Mouse (Mus musculus) yolk sac, embryonic 10.5 days (tissue): ENCODE measurements around the gene Tmem30c.

Source experiments
- DNase-seq: peaks from one replicate; pipeline ENCODE4 v3.0.0-alpha.2; 2017; ENCODE audit warnings: low spot score

Gene Tmem30c

DNA sequence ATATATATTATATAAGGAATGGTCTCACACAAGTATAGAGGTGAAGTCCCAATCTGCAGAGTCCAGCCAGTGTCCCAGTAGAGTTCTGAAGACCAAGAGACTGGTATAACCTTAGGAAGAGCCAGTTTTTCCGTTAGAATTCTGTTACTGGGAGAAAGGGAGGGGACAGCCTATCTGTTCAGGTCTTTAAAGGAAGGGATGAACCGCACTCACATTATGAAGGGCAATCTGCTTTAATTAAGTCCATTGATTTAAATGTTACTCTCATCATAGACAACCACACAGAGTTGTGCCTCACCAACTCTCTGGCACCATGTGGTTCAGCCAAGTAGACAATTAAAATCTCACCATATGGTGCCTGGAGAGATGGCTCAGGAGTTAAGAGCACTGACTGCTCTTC lies at the start of gene Tmem30c:
TSS of gene Tmem30c (minus strand) at position 101 of the 400 bp plus-strand sequence.
- no peak for DNase-seq

GRCm38 (mm10) chr16:57340613-57340898 lies 47.9 kb upstream of the Tmem30c start:
- no peak for DNase-seq

- no peak for DNase-seq
Observed at GRCm38 (mm10) chr16:57339765-57340612, 47.3 kb upstream of the Tmem30c start.

- no peak for DNase-seq
Observed at GRCm38 (mm10) chr16:57336770-57337423, 44.2 kb upstream of the Tmem30c start.

GRCm38 (mm10) chr16:57332301-57332700 lies 39.6 kb upstream of the Tmem30c start:
- DNase-seq: no peak

- DNase-seq: no peak
Observed at GRCm38 (mm10) chr16:57330111-57330510, 37.4 kb upstream of the Tmem30c start.

GRCm38 (mm10) chr16:57329028-57329427 lies 36.4 kb upstream of the Tmem30c start:
- DNase-seq: no peak

- DNase-seq: no peak
Observed at GRCm38 (mm10) chr16:57326996-57327395, 34.3 kb upstream of the Tmem30c start.

DNA sequence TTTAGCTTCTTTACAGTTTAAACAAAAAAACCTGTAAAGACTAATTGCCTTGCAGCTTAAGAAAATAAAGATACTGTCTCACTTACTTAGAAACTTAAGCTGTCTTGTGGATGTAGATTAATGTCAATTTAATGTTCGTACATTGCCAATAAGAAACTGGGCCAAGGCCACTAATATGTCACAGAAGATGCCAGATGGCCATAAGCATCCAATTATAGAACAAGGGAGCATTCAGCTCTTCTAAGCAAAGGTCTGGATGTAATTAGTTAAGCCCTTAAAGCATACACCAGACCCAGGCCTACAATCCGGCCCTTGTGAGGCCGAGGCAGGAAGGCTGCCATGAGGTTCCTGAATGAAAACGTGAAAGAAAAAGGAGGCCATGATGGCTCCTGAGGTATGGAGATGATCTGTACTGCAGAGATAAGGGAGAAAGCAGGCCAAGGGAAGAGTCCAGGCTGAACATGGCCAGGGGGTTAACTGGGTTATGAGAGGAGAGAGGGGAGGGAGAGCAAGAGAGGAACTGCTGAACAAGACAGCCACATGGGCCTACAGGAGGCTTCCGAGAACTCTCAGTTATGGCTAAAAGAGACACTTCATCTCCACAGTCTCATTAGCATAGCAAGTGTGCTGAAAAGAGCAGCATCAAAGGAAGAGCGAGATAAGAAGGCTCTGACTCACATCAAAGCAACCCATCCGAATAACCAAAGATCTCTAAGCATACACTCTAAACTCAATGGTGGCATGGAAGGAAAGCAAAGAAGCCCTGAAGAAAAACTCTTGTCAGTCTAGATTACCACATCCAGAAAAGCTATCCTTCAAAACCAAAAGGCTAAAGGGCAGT lies 26.8 kb upstream of the Tmem30c start:
- DNase-seq: no peak

- DNase-seq: no peak
Observed at GRCm38 (mm10) chr16:57318637-57319125, 26.0 kb upstream of the Tmem30c start.

- no peak for DNase-seq
Observed at GRCm38 (mm10) chr16:57317882-57318636, 25.4 kb upstream of the Tmem30c start.

DNA sequence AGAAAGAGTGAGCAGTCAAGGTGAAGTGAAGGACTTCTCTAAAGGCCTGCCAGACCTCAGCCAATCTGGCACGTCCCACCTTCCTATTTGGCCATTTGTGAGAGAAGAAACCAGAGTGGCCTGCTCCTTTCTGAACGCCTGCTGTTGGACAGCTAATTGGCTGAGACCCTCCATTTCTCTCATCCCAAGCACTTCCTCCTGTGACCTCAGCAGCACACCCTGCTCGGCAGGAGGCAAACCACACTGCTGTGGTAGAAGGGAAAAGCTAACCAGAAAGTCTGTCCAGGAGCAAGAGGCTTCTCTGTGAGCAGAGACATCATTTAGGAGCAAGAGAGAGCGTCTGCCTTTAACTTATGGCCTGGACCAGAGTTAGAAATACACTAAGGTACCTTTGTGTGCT lies 24.5 kb upstream of the Tmem30c start:
- no peak for DNase-seq

GRCm38 (mm10) chr16:57315026-57315425 lies 22.4 kb upstream of the Tmem30c start:
- DNase-seq: no peak

GRCm38 (mm10) chr16:57314236-57314635 lies 21.6 kb upstream of the Tmem30c start:
- no peak for DNase-seq

DNA sequence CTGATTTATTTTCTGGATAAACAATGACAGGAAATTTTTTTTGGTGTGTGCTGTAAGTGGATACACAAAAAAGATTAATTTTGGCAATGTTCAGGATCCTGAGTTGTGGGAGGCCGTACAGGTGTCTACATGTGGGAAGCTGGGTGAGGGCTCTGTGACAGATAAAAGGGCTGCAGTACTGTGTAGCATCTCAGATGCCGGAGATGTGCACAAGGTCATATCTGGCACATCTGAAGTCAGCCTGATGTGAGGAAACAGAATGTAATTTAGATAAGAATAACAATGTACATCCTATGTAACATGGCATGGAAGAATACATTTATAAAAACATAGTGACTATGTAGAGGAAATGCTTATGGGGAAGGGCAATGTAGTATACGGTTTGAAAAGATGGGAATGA lies 20.8 kb upstream of the Tmem30c start:
- no peak for DNase-seq

DNA sequence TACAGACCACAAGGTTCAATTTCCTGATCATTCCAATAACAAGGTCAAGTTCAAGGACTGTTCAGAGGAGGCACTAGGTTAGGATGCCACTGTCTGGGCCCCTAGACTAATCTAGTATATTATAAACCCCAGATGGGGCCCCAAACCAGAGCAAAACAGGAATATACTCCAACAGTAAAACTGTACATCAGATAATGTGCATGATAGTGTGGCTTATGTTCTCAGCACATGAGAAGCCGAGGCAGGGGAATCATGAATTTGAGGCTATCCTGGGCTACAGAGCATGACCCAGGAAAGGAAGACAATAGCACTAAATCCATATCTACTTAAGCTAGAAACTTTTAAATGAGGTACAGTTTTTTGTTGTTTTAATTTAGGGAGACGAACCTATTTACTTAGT lies 19.5 kb upstream of the Tmem30c start:
- DNase-seq: no peak

DNA sequence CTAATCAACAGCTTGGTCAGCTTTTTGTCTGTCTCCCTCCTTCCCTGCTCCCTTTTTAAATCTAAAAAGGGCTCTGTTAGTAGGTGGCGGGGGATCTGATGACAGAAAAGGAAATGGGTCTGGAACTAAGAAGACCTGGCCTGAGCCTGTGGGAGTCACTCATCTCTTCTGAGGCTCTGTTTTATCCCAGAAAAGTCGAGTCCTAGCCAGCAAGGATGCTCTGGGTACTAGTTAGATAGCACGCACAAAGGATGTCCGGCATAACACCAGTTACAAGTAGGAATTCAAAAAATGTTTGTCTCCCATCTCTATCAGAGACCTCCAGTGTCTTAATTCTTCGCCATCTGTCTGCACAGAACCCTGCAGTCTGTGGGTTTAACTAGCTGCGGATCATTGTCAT lies 12.8 kb upstream of the Tmem30c start:
- no peak for DNase-seq

GRCm38 (mm10) chr16:57303716-57304115 lies 11.1 kb upstream of the Tmem30c start:
- DNase-seq: no peak

- no peak for DNase-seq
Observed at GRCm38 (mm10) chr16:57302792-57303698, 10.4 kb upstream of the Tmem30c start.

- no peak for DNase-seq
Observed at GRCm38 (mm10) chr16:57301512-57302115, 8.9 kb upstream of the Tmem30c start.
